Comparison of ENCODE assay signal across 24 mouse cellular contexts in the genomic region with DNA sequence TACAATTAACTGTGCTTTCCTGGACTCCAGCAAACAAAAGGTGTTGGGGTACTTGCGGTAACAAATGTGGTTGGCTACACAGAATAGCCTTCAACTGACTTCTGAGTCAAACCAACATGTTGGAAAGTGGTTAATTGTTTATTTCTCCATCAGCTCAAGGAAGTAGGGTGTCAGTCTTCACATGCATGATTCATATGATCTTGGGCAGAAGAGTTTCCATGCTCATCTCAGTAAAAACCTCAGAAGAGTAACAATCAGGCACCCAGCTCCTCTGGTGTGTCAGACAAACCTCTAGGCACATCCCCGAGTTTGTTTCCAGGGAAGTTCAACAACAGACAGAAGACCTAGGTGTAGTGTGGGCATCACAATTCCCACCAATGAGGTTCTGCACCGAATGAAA. TPM values are rescaled to one million over a fixed set of nuclear protein-coding genes. Genes with fewer than 3 reads are reported as not detected.
"Had no signal": no experiment of that assay in that cellular context is flagged by ENCODE, and none has a peak within 500 bp of the region (broad histone marks: within the 10 kb centered on the region; RNA-seq: fewer than 3 reads in every experiment).

No protein-coding gene starts in this region.

- H3K27me3 ChIP-seq: neural tube, embryonic 15.5 days; stomach, embryonic 15.5 days had no signal

- H3K27ac ChIP-seq: neural tube, embryonic 15.5 days; stomach, embryonic 15.5 days; stomach, postnatal 0 days had no signal

- H3K9me3 ChIP-seq: stomach, embryonic 15.5 days had no signal

- H3K9ac ChIP-seq: neural tube, embryonic 15.5 days; stomach, embryonic 15.5 days had no signal

- H3K4me3 ChIP-seq: neural tube, embryonic 15.5 days; stomach, embryonic 15.5 days had no signal

- DNase-seq: retina, postnatal 1 day; right cerebral cortex, adult 18-20 months; right cerebral cortex, postnatal 14 days; right cerebral cortex, postnatal 25 days; right cerebral cortex, postnatal 4 days; spleen, adult 18-20 months; thymus, adult 18-20 months; thymus, adult 2 months; thymus, postnatal 14 days; thymus, postnatal 25 days; thymus, postnatal 36 days; thymus, postnatal 4 days had no signal

- H3K36me3 ChIP-seq: neural tube, embryonic 15.5 days; stomach, embryonic 15.5 days had no signal

- H3K4me2 ChIP-seq: neural tube, embryonic 15.5 days; stomach, embryonic 15.5 days had no signal

- H3K4me1 ChIP-seq: neural tube, embryonic 15.5 days; stomach, embryonic 15.5 days had no signal

RNA-seq across cellular contexts. Expression of a gene that starts 33.7 kb away (rescaled TPM):
- total RNA-seq: neutrophil, adult 5-6 weeks had no signal
- polyA plus RNA-seq: neural tube, embryonic 14.5 days; neural tube, embryonic 15.5 days; small intestine, adult 2 months; spleen, adult 2 months; stomach, embryonic 14.5 days; stomach, embryonic 15.5 days; stomach, embryonic 16.5 days; stomach, postnatal 0 days; testis, adult 2 months; thymus, adult 2 months; urinary bladder, adult 2 months had no signal

RNA-seq across cellular contexts. Expression of a gene that starts 44.7 kb away (rescaled TPM):
- total RNA-seq: neutrophil, adult 5-6 weeks had no signal
- polyA plus RNA-seq: neural tube, embryonic 14.5 days; neural tube, embryonic 15.5 days; small intestine, adult 2 months; spleen, adult 2 months; stomach, embryonic 14.5 days; stomach, embryonic 15.5 days; stomach, embryonic 16.5 days; stomach, postnatal 0 days; testis, adult 2 months; thymus, adult 2 months; thymus, postnatal 0 days; urinary bladder, adult 2 months had no signal

RNA-seq across cellular contexts. Expression of a gene that starts 58.7 kb away (rescaled TPM):
- polyA plus RNA-seq: neural tube, embryonic 14.5 days; neural tube, embryonic 15.5 days; stomach, embryonic 14.5 days; stomach, postnatal 0 days; testis, adult 2 months; thymus, postnatal 0 days had no signal
